Mouse (Mus musculus) heart, postnatal 0 days (tissue): Measurements from ENCODE around the gene Mllt10. TPM values are rescaled to one million over a fixed set of nuclear protein-coding genes. Genes with fewer than 3 reads are reported as not detected.

ENCODE experiments used
- ATAC-seq: fragments of 200-750 bp; cut with Nextera tagmentation; 2 replicates; pipeline ENCODE4 v1.8.0; 2017; ENCODE audit warnings: low read depth, moderate number of reproducible peaks, moderate library complexity; ENCODE audit not compliant: insufficient read depth
- DNase-seq: peaks from one replicate; pipeline ENCODE4 v3.0.0-alpha.2; 2016; ENCODE audit warnings: low spot score
- H3K27ac ChIP-seq: fragments of 300-500 bp; sonication (generic); 2 replicates; pipeline ENCODE4 v1.5.1; 2014; ENCODE audit warnings: low read depth, mild to moderate bottlenecking
- H3K27me3 ChIP-seq: fragments of 300-500 bp; sonication (generic); 2 replicates; pipeline ENCODE4 v1.6.1; 2014; ENCODE audit warnings: low read length, mixed read lengths; ENCODE audit not compliant: control insufficient read depth, insufficient read depth
- H3K36me3 ChIP-seq: fragments of 300-500 bp; sonication (generic); replicated peaks from 2 replicates; pipeline ENCODE4 v1.6.1; 2014; ENCODE audit warnings: low read length, mixed read lengths; ENCODE audit not compliant: control insufficient read depth, insufficient read depth
- H3K4me1 ChIP-seq: fragments of 300-500 bp; sonication (generic); 2 replicates; pipeline ENCODE4 v1.6.1; 2014; ENCODE audit warnings: antibody characterized with exemption; ENCODE audit not compliant: control insufficient read depth, insufficient read depth
- H3K4me2 ChIP-seq: fragments of 300-500 bp; sonication (generic); 2 replicates; pipeline ENCODE4 v1.6.1; 2014; ENCODE audit warnings: low read depth, mild to moderate bottlenecking, low read length, moderate library complexity
- H3K4me3 ChIP-seq: fragments of 300-500 bp; sonication (generic); 2 replicates; pipeline ENCODE4 v1.5.1; 2014; ENCODE audit warnings: low read depth, low read length
- H3K9ac ChIP-seq: fragments of 300-500 bp; sonication (generic); replicated peaks from 2 replicates; pipeline ENCODE4 v1.6.1; 2014; ENCODE audit warnings: low read depth, low read length, mixed read lengths
- H3K9me3 ChIP-seq: fragments of 300-500 bp; sonication (generic); replicated peaks from 2 replicates; pipeline ENCODE4 v1.6.1; 2016; ENCODE audit warnings: low read length; ENCODE audit not compliant: control insufficient read depth
- CTCF ChIP-seq: IDR thresholded peaks from 2 replicates; pipeline ENCODE4 v1.5.1; 2016; ENCODE audit warnings: antibody characterized with exemption, control low read depth, low read depth
- EP300 ChIP-seq: IDR thresholded peaks from 2 replicates; pipeline ENCODE4 v1.6.1; 2016; ENCODE audit warnings: antibody characterized with exemption, low read depth
- WGBS: fragments of 180-500 bp; shearing (Covaris S2); extraction: QIAGEN DNeasy Blood & Tissue Kit; methylation state at CpG from one replicate; pipeline ENCODE4 v1.1.7; 2014; 5-methylcytosine and 5-hydroxymethylcytosine counted together
- polyA plus RNA-seq: library from polyadenylated mRNA; unstranded; fragments of >200 nt; fragmentation: Nextera tagmentation; extraction: Ambion mirVana; gene quantifications from 2 replicates; pipeline ENCODE4 v1.2.1, GENCODE M21; 2015
- total RNA-seq: library from RNA; depleted of rRNA; stranded (reverse); fragments of >200 nt; gene quantifications from 2 replicates; pipeline ENCODE4 v1.2.3, GENCODE M21; 2014; ENCODE audit warnings: low replicate concordance

The Mllt10 gene
- total and polyA plus RNA-seq, 2 experiments from 2014 or later = 22.1 to 25.6 TPM

DNA sequence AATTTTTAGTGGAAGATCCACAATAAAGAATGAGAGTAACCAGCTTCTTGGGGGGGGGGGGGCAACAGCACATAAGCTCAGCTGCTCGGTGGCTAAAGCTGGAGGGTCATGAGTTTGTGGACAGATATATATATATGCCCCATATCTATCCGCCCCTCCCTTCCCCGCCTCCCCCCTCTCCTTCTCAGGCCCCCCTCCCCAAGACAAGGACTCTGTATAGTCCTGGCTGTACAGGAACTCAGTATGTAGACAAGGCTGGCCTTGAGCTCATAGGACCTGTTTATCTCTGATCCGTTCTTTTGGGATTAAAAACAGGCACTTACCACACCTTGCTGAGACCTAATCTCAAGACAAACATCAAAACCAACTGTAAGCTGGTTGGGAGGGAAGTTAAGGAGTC lies 154.9 kb downstream of the Mllt10 start:
- H3K27me3 ChIP-seq = no peaks in the 10 kb centered on the region
- H3K9me3 ChIP-seq = no peaks in the 10 kb centered on the region
- WGBS = 90% methylated on average over 4 of the region's 4 CpGs
- no peak overlapping the region for H3K4me3 ChIP-seq
- ATAC-seq (no peak), DNase-seq (no peak)
- no peak overlapping the region for H3K4me2 ChIP-seq
- no peak overlapping the region for H3K27ac ChIP-seq
- peaks cover 86% of the 10 kb centered on the region for H3K36me3 ChIP-seq
- H3K9ac ChIP-seq = no peak overlapping the region
- H3K4me1 ChIP-seq = no peaks in the 10 kb centered on the region
- TF ChIP-seq CTCF = no peak
- TF ChIP-seq EP300 = no peak

DNA sequence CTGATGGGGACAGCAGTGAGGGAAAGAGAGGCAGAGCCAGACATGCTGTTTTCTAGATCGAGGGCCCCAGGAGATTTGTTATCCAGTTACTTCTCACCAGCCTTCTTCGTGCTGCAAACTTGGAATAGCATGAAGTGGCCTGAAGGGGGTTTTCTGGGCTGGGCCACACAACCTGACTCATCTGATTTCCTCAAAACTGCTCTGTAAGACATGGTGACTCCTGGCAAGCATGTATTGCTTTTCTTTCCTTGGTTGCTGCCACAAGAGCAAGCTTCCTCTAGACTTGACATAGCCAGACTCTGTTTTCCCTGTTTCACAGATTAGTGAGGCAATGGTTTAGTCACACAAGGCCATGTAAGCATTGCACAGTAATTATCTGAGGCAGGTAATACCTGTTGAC lies 159.0 kb downstream of the Mllt10 start:
- Histone ChIP-seq H3K9me3 (no peaks in the 10 kb centered on the region), H3K27ac (no peak overlapping the region), H3K4me3 (no peak overlapping the region), H3K9ac (no peak overlapping the region), H3K4me2 (no peak overlapping the region), H3K27me3 (no peaks in the 10 kb centered on the region), H3K36me3 (peaks cover 68% of the 10 kb centered on the region), H3K4me1 (peaks cover 7% of the 10 kb centered on the region)
- ATAC-seq (no peak), DNase-seq (no peak)
- no peak for TF ChIP-seq CTCF
- TF ChIP-seq EP300 = no peak
- WGBS = 25% methylated on average over 2 of the region's 2 CpGs

DNA sequence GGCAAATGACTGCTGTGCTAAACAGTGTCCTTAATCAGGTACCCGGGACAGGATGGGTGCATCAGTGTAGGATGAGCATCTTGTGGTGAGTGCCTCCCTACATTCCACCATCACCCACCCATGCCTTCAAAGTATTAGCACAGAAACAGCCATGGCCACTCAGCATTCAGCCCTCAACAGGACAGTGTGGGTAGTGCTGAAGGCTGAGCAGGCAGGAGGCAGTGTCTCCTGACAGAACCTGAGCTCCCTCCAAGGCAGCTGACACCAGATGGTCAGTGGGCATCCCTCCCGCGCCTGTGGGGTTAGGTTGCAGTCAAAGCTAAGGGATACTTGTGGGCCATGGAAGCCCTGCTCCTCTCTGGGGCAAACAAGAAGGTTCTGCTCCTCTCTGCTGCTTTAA lies 162.8 kb downstream of the Mllt10 start:
- 69% methylated on average over 3 of the region's 3 CpGs for WGBS
- TF ChIP-seq CTCF (no peak), EP300 (no peak)
- ATAC-seq (no peak), DNase-seq (no peak)
- Histone ChIP-seq H3K4me3 (no peak overlapping the region), H3K27me3 (no peaks in the 10 kb centered on the region), H3K9me3 (no peaks in the 10 kb centered on the region), H3K4me1 (peaks cover 17% of the 10 kb centered on the region), H3K36me3 (peaks cover 38% of the 10 kb centered on the region), H3K27ac (no peak overlapping the region), H3K4me2 (no peak overlapping the region), H3K9ac (no peak overlapping the region)

DNA sequence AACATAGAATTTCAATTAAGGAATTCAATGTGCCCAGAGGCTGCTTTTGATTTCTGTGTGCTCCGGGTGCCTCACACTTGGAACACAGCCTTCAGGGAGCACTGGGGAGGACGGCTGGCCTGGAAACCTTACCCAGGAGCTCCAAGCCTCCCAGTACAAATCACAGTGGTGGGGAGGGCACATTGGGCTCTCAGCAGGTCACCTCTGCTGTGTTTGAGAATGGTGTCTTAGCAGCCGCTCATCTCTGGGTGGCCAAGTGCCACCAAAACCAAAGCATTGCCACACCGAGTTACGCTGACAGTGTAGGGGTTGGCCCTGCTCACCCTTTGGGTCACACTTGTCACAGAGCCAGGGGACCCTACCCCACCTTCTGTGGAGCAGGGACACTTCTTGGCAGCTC lies 163.5 kb downstream of the Mllt10 start:
- Histone ChIP-seq H3K36me3 (peaks cover 31% of the 10 kb centered on the region), H3K9ac (no peak overlapping the region), H3K4me3 (no peak overlapping the region), H3K4me2 (no peak overlapping the region), H3K27me3 (no peaks in the 10 kb centered on the region), H3K4me1 (peaks cover 23% of the 10 kb centered on the region), H3K27ac (peak overlapping the region; percentile 65; the same call in 1 of the 2 replicates), H3K9me3 (no peaks in the 10 kb centered on the region)
- ATAC-seq (no peak), DNase-seq (no peak)
- no peak for TF ChIP-seq CTCF
- no peak for TF ChIP-seq EP300
- 63% methylated on average over 5 of the region's 5 CpGs for WGBS

DNA sequence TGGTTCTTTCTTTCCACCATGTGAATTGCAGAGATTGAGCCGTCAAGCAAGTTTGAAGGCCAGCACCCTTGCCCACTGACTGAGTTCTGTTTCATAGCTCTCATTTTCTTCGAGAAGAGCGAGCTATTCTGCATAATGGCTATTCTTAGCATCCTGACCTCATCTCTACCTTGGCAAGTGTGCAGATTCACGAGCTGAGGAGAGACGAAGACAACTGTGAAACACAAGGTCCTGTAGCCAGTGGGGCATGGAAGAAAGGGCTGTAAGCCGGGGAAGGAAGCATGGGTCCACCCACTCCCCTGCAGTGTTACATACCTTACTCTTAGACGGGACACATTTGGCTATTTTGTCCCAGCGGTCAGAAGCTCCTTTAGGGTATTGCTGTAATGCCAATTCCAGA lies 164.1 kb downstream of the Mllt10 start:
- Histone ChIP-seq H3K36me3 (peaks cover 26% of the 10 kb centered on the region), H3K9me3 (no peaks in the 10 kb centered on the region), H3K27me3 (no peaks in the 10 kb centered on the region), H3K27ac (peak overlapping the region; percentile 65), H3K4me3 (no peak overlapping the region), H3K4me1 (peaks cover 24% of the 10 kb centered on the region), H3K9ac (no peak overlapping the region), H3K4me2 (no peak overlapping the region)
- TF ChIP-seq EP300 = no peak
- DNase-seq (peak; percentile 73), ATAC-seq (peak; percentile 62; the same call in 1 of the 2 replicates)
- WGBS = 31% methylated on average over 8 of the region's 8 CpGs

DNA sequence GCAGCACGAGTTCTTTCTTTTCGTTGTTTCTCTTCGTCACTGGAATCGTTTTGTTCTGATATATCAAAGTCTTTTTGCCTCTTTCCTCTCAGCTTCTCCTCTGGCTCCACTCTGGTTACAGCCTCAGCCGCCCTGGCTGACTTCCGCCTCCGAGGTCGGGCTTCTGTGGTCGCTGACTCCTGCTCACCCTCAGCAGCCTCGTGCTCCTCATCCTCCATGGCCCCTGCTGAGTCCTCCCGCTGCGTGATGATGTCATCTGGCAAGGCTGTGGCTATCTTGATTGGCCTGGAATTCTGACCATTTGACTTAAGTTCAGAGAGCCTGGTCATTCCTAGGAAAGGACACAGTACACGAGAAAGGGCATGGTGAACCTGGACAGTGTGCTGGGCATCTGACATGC lies 164.5 kb downstream of the Mllt10 start:
- TF ChIP-seq EP300 (no peak), CTCF (no peak)
- no peak overlapping the region for H3K4me2 ChIP-seq
- WGBS = 51% methylated on average over 13 of the region's 13 CpGs
- ATAC-seq (peak; percentile 44; the same call in 1 of the 2 replicates), DNase-seq (no peak)
- H3K27me3 ChIP-seq = no peaks in the 10 kb centered on the region
- H3K27ac ChIP-seq = peak overlapping the region; percentile 65
- H3K4me3 ChIP-seq = no peak overlapping the region
- H3K9me3 ChIP-seq = no peaks in the 10 kb centered on the region
- H3K9ac ChIP-seq = no peak overlapping the region
- H3K4me1 ChIP-seq = peaks cover 24% of the 10 kb centered on the region
- peaks cover 21% of the 10 kb centered on the region for H3K36me3 ChIP-seq
